Mouse (Mus musculus) liver, embryonic 14.5 days (tissue): ENCODE measurements at regions not wholly inside any gene's neighbourhood (a gene's known extent, or its start where the extent isn't known, plus 50 kb on each side); places are given as distances from the start of the nearest gene placed in this dataset.
"Not testable (repeated sequence)": the region's sequence is repeated elsewhere in the genome, so short reads cannot be mapped to it uniquely, and the experiment has no call there.

Source experiments
- CTCF ChIP-seq: IDR thresholded peaks from 2 replicates; pipeline ENCODE4 v1.5.1; 2016; ENCODE audit warnings: antibody characterized with exemption, low read depth, control low read depth
- EP300 ChIP-seq: IDR thresholded peaks from 2 replicates; pipeline ENCODE4 v1.6.1; 2016; ENCODE audit warnings: antibody characterized with exemption, low read depth

DNA sequence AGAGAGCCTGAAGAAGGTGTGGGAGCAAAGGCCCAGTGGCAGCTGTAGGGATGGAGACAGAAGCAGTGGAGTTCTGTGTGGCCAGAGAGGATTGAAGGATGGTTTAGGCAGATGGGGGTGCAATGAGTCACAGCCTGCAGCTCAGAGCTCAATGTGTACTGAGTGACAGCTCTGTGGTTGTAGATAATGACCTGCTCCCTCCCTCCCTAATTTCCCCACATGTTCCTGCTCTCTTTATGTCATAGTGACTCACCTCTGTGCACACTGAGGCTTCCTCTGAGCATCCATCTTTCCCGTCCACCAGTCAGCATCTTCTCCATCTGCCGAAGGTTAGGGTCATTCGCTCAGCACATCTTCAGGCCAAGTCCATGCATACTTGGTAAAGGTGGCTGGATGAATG lies 222.4 kb downstream of the Hpcal1 start:
- TF ChIP-seq CTCF, EP300: not testable (repeated sequence)
